Mouse (Mus musculus) liver, embryonic 14.5 days (tissue): Measurements from ENCODE around the gene Ttc32.
A peak's percentile ranks its signal among the peaks of the same experiment; 100 is the strongest.

ENCODE experiments used
- CTCF ChIP-seq: IDR thresholded peaks from 2 replicates; pipeline ENCODE4 v1.5.1; 2016; ENCODE audit warnings: antibody characterized with exemption, low read depth, control low read depth
- EP300 ChIP-seq: IDR thresholded peaks from 2 replicates; pipeline ENCODE4 v1.6.1; 2016; ENCODE audit warnings: antibody characterized with exemption, low read depth

DNA sequence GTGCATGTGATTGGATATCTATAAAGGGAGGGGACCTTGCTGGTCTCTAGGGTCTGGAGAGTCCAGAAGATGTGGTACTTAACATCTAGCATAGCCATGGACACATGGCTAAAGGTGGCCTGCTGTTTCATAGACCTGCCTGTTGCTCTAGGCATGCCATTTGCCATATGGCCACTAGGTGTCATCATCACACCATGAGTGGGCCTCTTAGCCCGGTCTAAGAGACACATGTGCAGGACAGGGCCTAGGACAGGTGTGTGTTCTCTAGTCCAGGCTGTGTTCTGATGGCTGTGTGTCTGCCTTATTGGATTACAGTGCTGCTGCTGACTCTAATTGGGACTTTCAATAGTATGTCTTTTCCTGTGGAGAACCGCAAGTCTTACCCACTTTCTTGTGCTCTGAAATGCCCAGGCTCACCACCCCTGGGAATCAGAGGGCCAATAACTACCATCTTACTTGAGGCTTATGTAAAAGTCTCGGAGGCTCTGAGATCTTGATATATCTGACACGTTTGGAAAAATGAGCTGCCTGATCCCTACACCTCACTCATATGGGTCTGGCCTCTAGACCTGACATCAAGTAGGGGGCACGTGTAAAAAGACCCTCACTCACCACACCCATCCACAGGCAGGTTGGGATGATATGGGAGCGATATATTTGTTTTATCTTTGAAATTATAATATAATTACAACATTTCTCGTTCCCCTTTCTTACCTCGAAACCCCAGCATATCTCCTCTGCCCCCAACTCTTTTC, 22.5 kb downstream of the Ttc32 start:
- TF ChIP-seq CTCF (peak; percentile 98), EP300 (no peak)
